Mouse (Mus musculus): ENCODE measurements around the gene Pfdn6. TPM values are rescaled to one million over a fixed set of nuclear protein-coding genes. Genes with fewer than 3 reads are reported as not detected.

The Pfdn6 gene
- 5.2 and 6.8 TPM in 2 replicates for polyA plus RNA-seq (2012; rRNA removed)

DNA sequence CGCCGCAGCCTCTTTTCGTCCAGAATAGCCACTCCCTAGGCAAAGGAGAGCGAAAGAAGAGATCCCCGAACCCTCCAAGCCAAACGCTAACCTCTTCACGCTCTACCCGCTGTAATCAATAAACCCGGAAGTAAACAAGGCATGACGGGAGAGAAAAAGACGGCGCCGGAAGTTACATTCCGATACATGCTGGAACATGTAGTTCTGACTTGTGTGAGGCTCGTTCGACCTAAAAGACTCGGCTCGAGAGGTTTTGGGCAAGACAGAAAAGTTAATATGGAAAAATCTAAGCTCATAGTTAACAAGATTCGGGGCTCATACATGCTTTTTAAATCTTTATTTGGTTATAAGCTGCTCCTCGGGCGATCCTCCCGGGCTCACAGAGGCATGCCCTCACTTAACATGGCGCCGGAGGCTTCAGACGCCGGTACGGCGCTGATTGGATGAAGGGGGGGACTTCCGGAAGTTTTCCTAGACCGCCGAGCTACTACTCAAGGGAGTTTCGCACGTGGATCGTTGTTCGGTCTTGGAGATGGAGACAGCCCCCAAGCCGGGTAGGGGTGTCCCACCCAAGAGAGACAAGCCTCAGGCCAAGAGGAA lies at the start of gene Pfdn6, which contains the start of gene Wdr46:
TSS of gene Pfdn6 (minus strand) at position 138 of the 600 bp plus-strand sequence.
TSS of gene Wdr46 (plus strand) at position 455 of the 600 bp plus-strand sequence.

GRCm38 (mm10) chr17:33955555-33956214 lies 15.5 kb upstream of the Pfdn6 start, which contains the start of the genes Vps52 and Rps18:
Vps52 (plus strand) TSS chr17:33955812.
Rps18 (minus strand) TSS chr17:33956001.

GRCm38 (mm10) chr17:33951021-33951946 lies 11.1 kb upstream of the Pfdn6 start, which contains the start of gene B3galt4:
B3galt4 (minus strand) TSS chr17:33951488.

DNA sequence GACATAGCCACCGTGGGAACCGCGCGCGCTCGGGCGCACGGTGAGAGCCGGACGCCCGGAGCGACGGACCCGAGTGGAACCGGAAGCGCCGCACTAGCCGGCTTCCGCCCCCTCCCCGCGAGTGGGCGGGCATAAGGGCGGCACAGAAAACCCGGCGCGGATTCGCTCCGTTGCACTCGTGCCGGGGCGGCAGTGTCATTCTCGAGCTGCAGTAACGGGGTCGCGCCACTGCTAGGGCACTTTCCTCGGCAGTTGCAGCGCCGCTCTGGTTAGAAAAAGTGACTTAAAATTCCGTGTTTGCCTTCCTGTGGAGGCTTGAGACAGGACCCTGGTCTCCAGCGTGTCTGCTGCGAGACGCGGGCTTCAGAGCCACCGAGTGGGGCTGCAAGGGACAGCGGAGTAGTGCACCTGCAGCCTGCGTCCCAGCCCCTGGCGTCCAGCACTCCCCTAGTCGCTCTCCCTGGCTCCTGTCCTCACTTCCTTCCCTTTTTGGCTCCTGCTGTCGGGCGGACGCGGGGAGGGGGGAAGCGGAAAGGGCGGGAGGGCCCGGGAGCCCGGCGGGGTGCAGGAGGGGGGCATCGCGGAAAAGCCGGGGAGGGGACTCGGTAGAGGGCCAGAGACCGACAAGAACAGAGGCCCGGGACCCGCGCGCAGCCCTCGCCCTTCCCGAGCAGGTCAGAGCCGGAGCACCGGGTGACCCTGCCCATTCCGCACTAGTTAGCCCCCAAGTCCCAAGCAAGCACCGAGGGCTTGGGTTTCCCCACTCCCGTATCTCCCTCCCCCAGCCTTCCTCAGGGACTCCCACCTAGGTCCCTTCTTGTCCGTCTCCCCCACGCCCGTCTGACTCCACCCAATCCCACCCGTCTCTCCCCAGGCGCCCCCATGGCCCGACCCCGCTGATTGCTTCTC lies 10.5 kb downstream of the Pfdn6 start, which contains the start of gene Rgl2:
TSS of gene Rgl2 (plus strand) at position 173 of the 909 bp plus-strand sequence.

GRCm38 (mm10) chr17:33915671-33916250 lies 24.4 kb downstream of the Pfdn6 start, which contains the start of the genes Tapbp and Zbtb22:
Tapbp (plus strand) TSS chr17:33915899.
Zbtb22 (plus strand) TSS chr17:33915904.

DNA sequence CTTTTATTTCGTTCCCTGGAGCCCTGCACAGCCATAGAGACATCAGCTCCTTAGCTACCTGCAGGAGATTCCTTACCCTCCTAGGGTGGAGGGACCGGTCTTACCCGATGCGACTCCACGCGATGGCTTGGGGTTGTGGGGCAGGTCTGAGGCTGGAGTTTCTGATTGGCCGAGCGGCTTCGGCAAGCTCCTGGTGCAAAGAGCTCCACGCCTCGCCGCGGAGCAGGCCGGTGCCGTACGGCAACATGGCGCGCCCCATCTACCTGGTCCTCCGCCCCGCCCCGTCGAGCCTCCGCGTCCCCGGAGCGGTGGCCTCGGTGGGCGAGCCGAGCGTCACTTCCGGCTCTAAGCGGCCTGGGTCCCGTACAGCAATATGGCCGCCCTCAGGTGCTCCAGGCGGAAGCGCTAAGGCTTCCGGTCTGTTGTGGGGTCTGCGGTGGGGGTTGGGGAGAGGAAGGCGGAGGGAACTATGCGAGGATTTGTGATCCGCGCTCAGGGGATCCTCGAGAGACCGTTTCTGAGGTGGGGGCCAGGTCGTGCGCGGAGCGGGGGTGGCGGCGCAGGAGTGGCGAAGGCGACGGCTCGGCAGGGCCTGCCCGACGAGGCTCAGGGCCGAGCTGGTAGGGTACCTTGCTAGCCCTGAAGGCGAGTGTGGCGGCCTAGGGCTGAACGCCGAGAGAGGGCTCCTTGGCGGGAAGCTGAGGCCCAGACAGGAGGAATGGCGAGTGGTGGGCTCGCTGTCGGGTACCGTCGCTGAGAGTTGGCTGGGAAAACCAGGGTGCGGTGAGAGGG lies 30.9 kb downstream of the Pfdn6 start, which contains the start of gene Daxx:
TSS of gene Daxx (plus strand) at position 338 of the 792 bp plus-strand sequence.

GRCm38 (mm10) chr17:33904835-33905234 lies 35.3 kb downstream of the Pfdn6 start, which contains the start of gene Platr17:
Platr17 (plus strand) TSS chr17:33905135.

DNA sequence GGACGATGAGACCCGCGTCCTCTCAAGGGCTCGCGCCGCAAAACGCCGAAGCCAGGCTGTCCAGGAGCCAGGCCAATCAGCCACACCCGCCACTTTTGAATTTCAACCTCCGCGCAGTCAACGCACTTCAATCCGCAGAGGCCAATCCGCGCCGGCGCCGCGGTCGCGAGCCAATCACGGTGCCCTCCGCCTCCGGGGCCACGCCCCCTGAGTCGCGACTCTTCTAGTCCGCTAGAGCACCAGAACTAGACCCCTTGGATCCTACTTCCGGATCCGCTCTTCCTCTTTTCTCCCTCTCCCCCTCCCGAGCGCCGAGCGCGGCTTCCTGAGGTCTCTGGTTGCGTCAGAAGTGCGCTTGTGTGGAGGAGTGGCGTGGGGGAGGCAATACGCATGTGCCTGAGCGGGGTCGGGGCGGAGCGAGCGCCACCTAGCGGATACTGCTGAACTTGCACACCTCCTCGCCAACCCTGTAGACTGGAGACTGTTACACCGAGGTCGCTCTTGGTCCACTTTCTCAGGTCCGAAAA lies 49.5 kb downstream of the Pfdn6 start, which contains the start of gene Kifc1:
TSS of gene Kifc1 (minus strand) at position 129 of the 527 bp plus-strand sequence.

Other genes starting within 250 kb of the Pfdn6 start
- 42.8 and 60.2 TPM in 2 replicates for gene March2, start 221.7 kb downstream of the Pfdn6 start, polyA plus RNA-seq (2012; rRNA removed)
- 166 and 168 TPM in 2 replicates for gene Rab11b, start 179.8 kb downstream of the Pfdn6 start, polyA plus RNA-seq (2012; rRNA removed)
- 9.7 and 11.8 TPM in 2 replicates for gene Angptl4, start 158.5 kb downstream of the Pfdn6 start, polyA plus RNA-seq (2012; rRNA removed)
- gene Kank3, start 129.8 kb downstream of the Pfdn6 start, polyA plus RNA-seq (2012; rRNA removed), result 19.7 and 19.8 TPM in 2 replicates
- gene Rps28, start 115.8 kb downstream of the Pfdn6 start, polyA plus RNA-seq (2012; rRNA removed), result 241 and 248 TPM in 2 replicates
- gene Ndufa7, start 115.8 kb downstream of the Pfdn6 start, polyA plus RNA-seq (2012; rRNA removed), result 233 and 376 TPM in 2 replicates
- gene Cd320, start 97.3 kb downstream of the Pfdn6 start, polyA plus RNA-seq (2012; rRNA removed), result 13.4 and 44.6 TPM in 2 replicates
- gene Gm7029, start 66.5 kb downstream of the Pfdn6 start, polyA plus RNA-seq (2012; rRNA removed), result not detected in 2 replicates
- 2.8 and 3.9 TPM in 2 replicates for gene Kifc1, start 49.7 kb downstream of the Pfdn6 start, polyA plus RNA-seq (2012; rRNA removed)
- 0.18 and 0.26 TPM in 2 replicates for gene Platr17, start 35.2 kb downstream of the Pfdn6 start, polyA plus RNA-seq (2012; rRNA removed)
- 25.6 and 26.2 TPM in 2 replicates for gene Daxx, start 30.9 kb downstream of the Pfdn6 start, polyA plus RNA-seq (2012; rRNA removed)
- gene Tapbp, start 24.4 kb downstream of the Pfdn6 start, polyA plus RNA-seq (2012; rRNA removed), result 92.0 and 99.2 TPM in 2 replicates
- gene Zbtb22, start 24.4 kb downstream of the Pfdn6 start, polyA plus RNA-seq (2012; rRNA removed), result 45.0 and 64.9 TPM in 2 replicates
- 89.5 and 105 TPM in 2 replicates for gene Rgl2, start 10.8 kb downstream of the Pfdn6 start, polyA plus RNA-seq (2012; rRNA removed)
- 8.8 and 11.1 TPM in 2 replicates for gene Wdr46, start 317 bp upstream of the Pfdn6 start, polyA plus RNA-seq (2012; rRNA removed)
- gene B3galt4, start 11.1 kb upstream of the Pfdn6 start, polyA plus RNA-seq (2012; rRNA removed), result 16.9 and 20.2 TPM in 2 replicates
- gene Vps52, start 15.5 kb upstream of the Pfdn6 start, polyA plus RNA-seq (2012; rRNA removed), result 30.6 and 32.9 TPM in 2 replicates
- 111 and 142 TPM in 2 replicates for gene Rps18, start 15.7 kb upstream of the Pfdn6 start, polyA plus RNA-seq (2012; rRNA removed)
- 1,329 and 1,533 TPM in 2 replicates for gene H2-K1, start 60.0 kb upstream of the Pfdn6 start, polyA plus RNA-seq (2012; rRNA removed)
- gene Ring1, start 84.3 kb upstream of the Pfdn6 start, polyA plus RNA-seq (2012; rRNA removed), result 16.2 and 20.2 TPM in 2 replicates
- 42.2 and 91.2 TPM in 2 replicates for gene H2-Ke6, start 87.7 kb upstream of the Pfdn6 start, polyA plus RNA-seq (2012; rRNA removed)
- gene Slc39a7, start 91.3 kb upstream of the Pfdn6 start, polyA plus RNA-seq (2012; rRNA removed), result 101 and 145 TPM in 2 replicates
- gene Rxrb, start 91.5 kb upstream of the Pfdn6 start, polyA plus RNA-seq (2012; rRNA removed), result 41.3 and 55.6 TPM in 2 replicates
- gene Col11a2, start 99.1 kb upstream of the Pfdn6 start, polyA plus RNA-seq (2012; rRNA removed), result 1.1 and 2.3 TPM in 2 replicates
- gene H2-Oa, start 152.0 kb upstream of the Pfdn6 start, polyA plus RNA-seq (2012; rRNA removed), result 0.70 and 4.2 TPM in 2 replicates
- gene H2-DMa, start 179.2 kb upstream of the Pfdn6 start, polyA plus RNA-seq (2012; rRNA removed), result 11.1 and 18.4 TPM in 2 replicates
- gene Brd2, start 182.3 kb upstream of the Pfdn6 start, polyA plus RNA-seq (2012; rRNA removed), result 49.0 and 51.3 TPM in 2 replicates
- 1.7 and 3.5 TPM in 2 replicates for gene H2-DMb2, start 203.0 kb upstream of the Pfdn6 start, polyA plus RNA-seq (2012; rRNA removed)
- gene H2-DMb1, start 212.7 kb upstream of the Pfdn6 start, polyA plus RNA-seq (2012; rRNA removed), result 15.8 and 34.6 TPM in 2 replicates
- gene Tap1, start 247.2 kb upstream of the Pfdn6 start, polyA plus RNA-seq (2012; rRNA removed), result 9.8 and 12.1 TPM in 2 replicates
- gene Psmb9, start 247.4 kb upstream of the Pfdn6 start, polyA plus RNA-seq (2012; rRNA removed), result 13.9 and 19.6 TPM in 2 replicates